Mouse (Mus musculus): ENCODE results near the gene Cda.

- TF ChIP-seq CTCF (IDR thresholded peaks at IDR 0.05; ENCODE audit: low read depth, low read length) (0 out of 2 replicates have a peak, but pooled peaks have one; percentile 4), POLR2A (IDR thresholded peaks at IDR 0.05; ENCODE audit: borderline replicate concordance, low read depth, low read length) (no peak)
These were observed 32.1 kb downstream of the Cda start for GRCm38 (mm10) chr4:138335648-138336047.
